Mouse (Mus musculus) liver, embryonic 13.5 days (tissue): ENCODE data around the gene Olfr557. TPM values are rescaled to one million over a fixed set of nuclear protein-coding genes. Genes with fewer than 3 reads are reported as not detected.
A peak's percentile ranks its signal among the peaks of the same experiment; 100 is the strongest.

Experiments
- ATAC-seq: fragments of 200-750 bp; cut with Nextera tagmentation; 2 replicates; pipeline ENCODE4 v1.8.0; 2017; ENCODE audit warnings: low read depth, mild to moderate bottlenecking, moderate number of reproducible peaks, moderate library complexity
- DNase-seq: peaks from one replicate; pipeline ENCODE4 v3.0.0; 2022
- H3K27ac ChIP-seq: fragments of 300-500 bp; sonication (generic); 2 replicates; pipeline ENCODE4 v1.5.1; 2015; ENCODE audit warnings: moderate library complexity, mild to moderate bottlenecking, inconsistent platforms
- H3K27me3 ChIP-seq: fragments of 300-500 bp; sonication (generic); 2 replicates; pipeline ENCODE4 v1.6.1; 2015; ENCODE audit warnings: mild to moderate bottlenecking, inconsistent platforms
- H3K36me3 ChIP-seq: fragments of 300-500 bp; sonication (generic); 2 replicates; pipeline ENCODE4 v1.6.1; 2015; ENCODE audit warnings: mild to moderate bottlenecking, inconsistent platforms
- H3K4me1 ChIP-seq: fragments of 300-500 bp; sonication (generic); replicated peaks from 2 replicates; pipeline ENCODE4 v1.6.1; 2015; ENCODE audit warnings: inconsistent platforms
- H3K4me2 ChIP-seq: fragments of 300-500 bp; sonication (generic); 2 replicates; pipeline ENCODE4 v1.6.1; 2015; ENCODE audit warnings: inconsistent platforms, mild to moderate bottlenecking, moderate library complexity
- H3K4me3 ChIP-seq: fragments of 300-500 bp; sonication (generic); replicated peaks from 2 replicates; pipeline ENCODE4 v1.5.1; 2015; ENCODE audit warnings: mild to moderate bottlenecking, inconsistent platforms
- H3K9ac ChIP-seq: fragments of 300-500 bp; sonication (generic); 2 replicates; pipeline ENCODE4 v1.6.1; 2015; ENCODE audit warnings: mild to moderate bottlenecking, inconsistent platforms
- H3K9me3 ChIP-seq: fragments of 300-500 bp; sonication (generic); replicated peaks from 2 replicates; pipeline ENCODE4 v1.6.1; 2016; ENCODE audit warnings: inconsistent platforms
- WGBS: fragments of 180-500 bp; shearing (Covaris S2); methylation state at CpG from one replicate; pipeline ENCODE4 v1.1.7; 2015; ENCODE audit not compliant: insufficient replicate concordance; 5-methylcytosine and 5-hydroxymethylcytosine counted together
- polyA plus RNA-seq: library from polyadenylated mRNA; unstranded; fragments of >200 nt; fragmentation: Nextera tagmentation; extraction: Ambion mirVana; gene quantifications from 2 replicates; pipeline ENCODE4 v1.2.1, GENCODE M21; 2015

Olfr557 gene
- polyA plus RNA-seq: not detected in 2 replicates

GRCm38 (mm10) chr7:102695358-102696125 lies at the start of gene Olfr557:
Gene Olfr557, plus strand, starts transcription at chr7:102695910.
- Histone ChIP-seq H3K9me3 (no peaks in the 10 kb centered on the region), H3K4me2 (no peak within 1 kb of the TSS), H3K27ac (no peak within 1 kb of the TSS), H3K9ac (no peak within 1 kb of the TSS), H3K36me3 (no peaks in the 10 kb centered on the region), H3K4me3 (no peak within 1 kb of the TSS), H3K27me3 (no peaks in the 10 kb centered on the region), H3K4me1 (no peaks in the 10 kb centered on the region)
- WGBS: 59% methylated on average over 5 of the region's 5 CpGs
- no peak for DNase-seq
- ATAC-seq: no peak

- H3K4me1 ChIP-seq: no peaks in the 10 kb centered on the region
These were observed 37.2 kb upstream of the Olfr557 start, which contains the start of gene Olfr555 for GRCm38 (mm10) chr7:102658523-102658922. Gene Olfr555, plus strand, starts transcription at chr7:102658823.

DNA sequence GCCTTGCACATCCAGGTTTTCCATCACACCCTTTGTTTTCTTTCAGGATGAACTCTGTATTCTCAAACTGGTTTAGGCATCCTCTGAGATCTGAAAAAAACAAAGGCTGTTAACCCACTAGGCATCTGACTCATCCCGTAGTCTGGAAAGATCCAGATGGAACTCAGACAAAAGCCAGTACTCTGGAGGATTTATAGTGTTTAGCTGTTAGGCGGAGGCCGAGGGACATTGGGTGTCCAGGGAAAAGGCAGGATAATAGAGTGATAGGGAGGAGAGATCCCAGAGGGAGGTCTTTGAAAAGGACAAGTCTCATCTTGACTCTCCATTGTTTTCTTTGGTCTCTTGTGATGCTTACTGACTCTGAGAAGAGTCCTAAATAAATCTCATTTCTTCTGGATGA lies 31.1 kb upstream of the Olfr557 start, which contains the start of gene Olfr556:
TSS of gene Olfr556 (plus strand) at position 301 of the 400 bp plus-strand sequence.
- no peak for DNase-seq
- no peaks in the 10 kb centered on the region for H3K4me1 ChIP-seq
- H3K9me3 ChIP-seq: no peaks in the 10 kb centered on the region
- no peak for ATAC-seq
- H3K4me3 ChIP-seq: no peak within 1 kb of the TSS
- no peak within 1 kb of the TSS for H3K9ac ChIP-seq
- H3K36me3 ChIP-seq: no peaks in the 10 kb centered on the region
- 52% methylated on average over 3 of the region's 3 CpGs for WGBS
- H3K27ac ChIP-seq: no peak within 1 kb of the TSS
- H3K4me2 ChIP-seq: no peak within 1 kb of the TSS
- H3K27me3 ChIP-seq: no peaks in the 10 kb centered on the region

More at GRCm38 (mm10) chr7:102658523-102658922, 37.2 kb upstream of the Olfr557 start, which contains the start of gene Olfr555:
- Histone ChIP-seq H3K9me3 (no peaks in the 10 kb centered on the region), H3K4me3 (no peak within 1 kb of the TSS), H3K9ac (no peak within 1 kb of the TSS), H3K27ac (no peak within 1 kb of the TSS), H3K4me2 (no peak within 1 kb of the TSS), H3K27me3 (no peaks in the 10 kb centered on the region), H3K36me3 (no peaks in the 10 kb centered on the region)
- DNase-seq (no peak), ATAC-seq (no peak)
- WGBS: 39% methylated on average over 1 of the region's 1 CpGs

GRCm38 (mm10) chr7:102665378-102665777 lies 30.3 kb upstream of the Olfr557 start:
- Histone ChIP-seq H3K9me3 (no peaks in the 10 kb centered on the region), H3K4me1 (no peaks in the 10 kb centered on the region), H3K9ac (no peak overlapping the region), H3K4me3 (no peak overlapping the region), H3K36me3 (no peaks in the 10 kb centered on the region), H3K27ac (no peak overlapping the region), H3K4me2 (no peak overlapping the region), H3K27me3 (no peaks in the 10 kb centered on the region)
- no peak for ATAC-seq
- no peak for DNase-seq
- 18% methylated on average over 2 of the region's 2 CpGs for WGBS

GRCm38 (mm10) chr7:102676225-102676624 lies 19.5 kb upstream of the Olfr557 start:
- 58% methylated on average over 2 of the region's 2 CpGs for WGBS
- H3K4me2 ChIP-seq: no peak overlapping the region
- H3K27me3 ChIP-seq: no peaks in the 10 kb centered on the region
- DNase-seq (no peak), ATAC-seq (no peak)
- H3K9me3 ChIP-seq: no peaks in the 10 kb centered on the region
- no peaks in the 10 kb centered on the region for H3K36me3 ChIP-seq
- H3K4me1 ChIP-seq: no peaks in the 10 kb centered on the region
- no peak overlapping the region for H3K4me3 ChIP-seq
- H3K27ac ChIP-seq: no peak overlapping the region
- H3K9ac ChIP-seq: no peak overlapping the region

- no peak for ATAC-seq
- DNase-seq: no peak
- WGBS: 73% methylated on average over 1 of the region's 1 CpGs
- Histone ChIP-seq H3K36me3 (no peaks in the 10 kb centered on the region), H3K4me1 (no peaks in the 10 kb centered on the region), H3K27me3 (no peaks in the 10 kb centered on the region), H3K4me2 (no peak overlapping the region), H3K9ac (no peak overlapping the region), H3K27ac (no peak overlapping the region), H3K4me3 (no peak overlapping the region), H3K9me3 (no peaks in the 10 kb centered on the region)
These were observed 13.8 kb upstream of the Olfr557 start for GRCm38 (mm10) chr7:102681916-102682315.

- H3K4me3 ChIP-seq: peak within 1 kb of the TSS; percentile 59
- peak; percentile 78 for DNase-seq
- ATAC-seq: peak; percentile 99
- no peak within 1 kb of the TSS for H3K27ac ChIP-seq
- H3K36me3 ChIP-seq: no peaks in the 10 kb centered on the region
- 0 out of 2 replicates have a peak, but pooled peaks cover 5% of the 10 kb centered on the region for H3K4me1 ChIP-seq
- H3K9ac ChIP-seq: peak within 1 kb of the TSS; percentile 61
- WGBS: 2% methylated on average over 40 of the region's 40 CpGs
- H3K27me3 ChIP-seq: no peaks in the 10 kb centered on the region
- no peaks in the 10 kb centered on the region for H3K9me3 ChIP-seq
- peak within 1 kb of the TSS; percentile 72 for H3K4me2 ChIP-seq
These were observed 8.7 kb upstream of the Olfr557 start, which contains the start of gene Trim68 for GRCm38 (mm10) chr7:102686944-102687501. Gene Trim68, minus strand, starts transcription at chr7:102687327.

- Histone ChIP-seq H3K4me1 (no peaks in the 10 kb centered on the region), H3K4me2 (no peak overlapping the region), H3K4me3 (no peak overlapping the region), H3K36me3 (no peaks in the 10 kb centered on the region), H3K27me3 (no peaks in the 10 kb centered on the region), H3K9me3 (no peaks in the 10 kb centered on the region), H3K27ac (no peak overlapping the region), H3K9ac (no peak overlapping the region)
- ATAC-seq (no peak), DNase-seq (no peak)
- 75% methylated on average over 7 of the region's 7 CpGs for WGBS
These were observed 2.8 kb downstream of the Olfr557 start for GRCm38 (mm10) chr7:102698461-102698860.

GRCm38 (mm10) chr7:102701915-102702314 lies 6.2 kb downstream of the Olfr557 start, which contains the start of gene Olfr558:
Gene Olfr558, plus strand, starts transcription at chr7:102702215.
- Histone ChIP-seq H3K27me3 (no peaks in the 10 kb centered on the region), H3K4me3 (no peak within 1 kb of the TSS), H3K36me3 (no peaks in the 10 kb centered on the region), H3K4me1 (no peaks in the 10 kb centered on the region), H3K4me2 (no peak within 1 kb of the TSS), H3K9ac (no peak within 1 kb of the TSS), H3K9me3 (no peaks in the 10 kb centered on the region), H3K27ac (no peak within 1 kb of the TSS)
- DNase-seq (no peak), ATAC-seq (no peak)

- 18% methylated on average over 1 of the region's 1 CpGs for WGBS
- Histone ChIP-seq H3K9me3 (no peaks in the 10 kb centered on the region), H3K36me3 (no peaks in the 10 kb centered on the region), H3K4me2 (no peak within 1 kb of the TSS), H3K4me3 (no peak within 1 kb of the TSS), H3K27ac (no peak within 1 kb of the TSS), H3K9ac (no peak within 1 kb of the TSS), H3K27me3 (no peaks in the 10 kb centered on the region), H3K4me1 (no peaks in the 10 kb centered on the region)
- no peak for DNase-seq
- no peak for ATAC-seq
These were observed 23.3 kb downstream of the Olfr557 start, which contains the start of gene Olfr33 for GRCm38 (mm10) chr7:102718970-102719369. Gene Olfr33, minus strand, starts transcription at chr7:102719070.

- no peak for ATAC-seq
- Histone ChIP-seq H3K27me3 (no peaks in the 10 kb centered on the region), H3K27ac (no peak within 1 kb of the TSS), H3K9ac (no peak within 1 kb of the TSS), H3K36me3 (no peaks in the 10 kb centered on the region), H3K4me3 (no peak within 1 kb of the TSS), H3K9me3 (no peaks in the 10 kb centered on the region), H3K4me1 (no peaks in the 10 kb centered on the region), H3K4me2 (no peak within 1 kb of the TSS)
- no peak for DNase-seq
These were observed 31.7 kb downstream of the Olfr557 start, which contains the start of gene Olfr559 for GRCm38 (mm10) chr7:102727391-102727790. Gene Olfr559, minus strand, starts transcription at chr7:102727491.
